Mouse (Mus musculus) lung, embryonic 15.5 days (tissue): Measurements from ENCODE around the gene Rab38. TPM values are rescaled to one million over a fixed set of nuclear protein-coding genes. Genes with fewer than 3 reads are reported as not detected.

Experiments
- ATAC-seq: fragments of 200-750 bp; cut with Nextera tagmentation; 2 replicates; pipeline ENCODE4 v1.8.0; 2017; ENCODE audit warnings: moderate number of reproducible peaks, borderline replicate concordance; ENCODE audit not compliant: low FRiP score, low TSS enrichment; ENCODE audit errors: extremely low read depth
- H3K27ac ChIP-seq: fragments of 300-500 bp; sonication (generic); 2 replicates; pipeline ENCODE4 v1.5.1; 2015; ENCODE audit warnings: moderate library complexity, mild to moderate bottlenecking, inconsistent platforms
- H3K27me3 ChIP-seq: fragments of 300-500 bp; sonication (generic); 2 replicates; pipeline ENCODE4 v1.6.1; 2015; ENCODE audit warnings: inconsistent platforms
- H3K36me3 ChIP-seq: fragments of 300-500 bp; sonication (generic); 2 replicates; pipeline ENCODE4 v1.6.1; 2015; ENCODE audit warnings: inconsistent platforms
- H3K4me1 ChIP-seq: fragments of 300-500 bp; sonication (generic); 2 replicates; pipeline ENCODE4 v1.6.1; 2015; ENCODE audit warnings: inconsistent platforms
- H3K4me2 ChIP-seq: fragments of 300-500 bp; sonication (generic); 2 replicates; pipeline ENCODE4 v1.6.1; 2015; ENCODE audit warnings: inconsistent platforms, mild to moderate bottlenecking, moderate library complexity
- H3K4me3 ChIP-seq: fragments of 300-500 bp; sonication (generic); 2 replicates; pipeline ENCODE4 v1.5.1; 2015; ENCODE audit warnings: mild to moderate bottlenecking, inconsistent platforms
- H3K9ac ChIP-seq: fragments of 300-500 bp; sonication (generic); 2 replicates; pipeline ENCODE4 v1.6.1; 2015; ENCODE audit warnings: inconsistent platforms
- H3K9me3 ChIP-seq: fragments of 300-500 bp; sonication (generic); 2 replicates; pipeline ENCODE4 v1.6.1; 2016; ENCODE audit warnings: inconsistent platforms
- WGBS: fragments of 180-500 bp; shearing (Covaris S2); methylation state at CpG from one replicate; pipeline ENCODE4 v1.1.7; 2015; 5-methylcytosine and 5-hydroxymethylcytosine counted together
- polyA plus RNA-seq: library from polyadenylated mRNA; unstranded; fragments of >200 nt; fragmentation: Nextera tagmentation; extraction: Ambion mirVana; gene quantifications from 2 replicates; pipeline ENCODE4 v1.2.1, GENCODE M21; 2015

Gene Rab38
- polyA plus RNA-seq, 1 experiment from 2014 or later: 28.1 TPM

- no peak overlapping the region for H3K4me2 ChIP-seq
- no peaks in the 10 kb centered on the region for H3K36me3 ChIP-seq
- no peaks in the 10 kb centered on the region for H3K9me3 ChIP-seq
- no peak overlapping the region for H3K4me3 ChIP-seq
- H3K27ac ChIP-seq: no peak overlapping the region
- no peaks in the 10 kb centered on the region for H3K4me1 ChIP-seq
- H3K27me3 ChIP-seq: no peaks in the 10 kb centered on the region
- ATAC-seq: no peak
- no peak overlapping the region for H3K9ac ChIP-seq
These were observed 106.1 kb downstream of the Rab38 start for GRCm38 (mm10) chr7:88536127-88536531.

DNA sequence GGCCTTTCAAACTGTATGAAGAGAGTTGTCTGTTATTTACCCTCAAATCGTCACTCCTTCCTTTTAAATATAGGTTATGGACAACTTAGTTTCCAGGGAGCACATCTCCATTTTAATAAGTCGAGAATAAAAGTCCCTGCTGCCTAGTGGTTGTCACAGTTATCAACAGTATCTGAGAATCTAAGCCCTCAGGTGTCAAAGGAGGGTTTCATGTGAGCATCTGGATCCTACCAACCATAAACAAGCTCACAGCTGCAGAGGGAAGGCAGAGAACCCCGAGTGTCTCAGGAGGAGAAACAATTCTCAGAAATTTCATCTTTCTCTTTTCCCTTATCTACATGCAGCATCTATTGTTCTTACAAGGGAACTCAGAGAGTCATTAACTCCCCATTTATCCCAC lies 106.7 kb downstream of the Rab38 start:
- H3K9me3 ChIP-seq: no peaks in the 10 kb centered on the region
- WGBS: 41% methylated on average over 3 of the region's 3 CpGs
- no peaks in the 10 kb centered on the region for H3K4me1 ChIP-seq
- H3K27me3 ChIP-seq: no peaks in the 10 kb centered on the region
- no peaks in the 10 kb centered on the region for H3K36me3 ChIP-seq
- H3K9ac ChIP-seq: no peak overlapping the region
- ATAC-seq: no peak
- H3K4me3 ChIP-seq: no peak overlapping the region
- no peak overlapping the region for H3K27ac ChIP-seq
- H3K4me2 ChIP-seq: no peak overlapping the region

Other genes with a start within 250 kb of the Rab38 start
- gene Ctsc, start 152.2 kb upstream of the Rab38 start, polyA plus RNA-seq: 120 and 136 TPM in 2 replicates